Mouse (Mus musculus) neutrophil, adult 5-6 weeks (primary cell): Measurements from ENCODE around the gene Mapkapk2. TPM values are rescaled to one million over a fixed set of nuclear protein-coding genes. Genes with fewer than 3 reads are reported as not detected.

ENCODE experiments used
- total RNA-seq: library from RNA; stranded (forward); fragments of 200-1000 nt; gene quantifications from 2 replicates; pipeline ENCODE4 v1.2.3, GENCODE M21; 2017

The Mapkapk2 gene
- total RNA-seq, 1 experiment from 2014 or later: 103 TPM

Other genes starting within 250 kb of the Mapkapk2 start
- 429 and 440 TPM in 2 replicates for gene Fcmr, start 232.2 kb downstream of the Mapkapk2 start, total RNA-seq
- gene Il24, start 210.4 kb downstream of the Mapkapk2 start, total RNA-seq: not detected in 2 replicates
- 0.74 TPM in 1 of 2 replicates, not detected in the other for gene Il20, start 186.4 kb downstream of the Mapkapk2 start, total RNA-seq
- gene Il19, start 157.7 kb downstream of the Mapkapk2 start, total RNA-seq: not detected in 2 replicates
- not detected in 2 replicates for gene Il10, start 78.0 kb downstream of the Mapkapk2 start, total RNA-seq
- 1.2 and 1.7 TPM in 2 replicates for gene Dyrk3, start 40.5 kb upstream of the Mapkapk2 start, total RNA-seq
- 18.4 and 19.5 TPM in 2 replicates for gene Eif2d, start 55.4 kb upstream of the Mapkapk2 start, total RNA-seq
- gene Rassf5, start 147.4 kb upstream of the Mapkapk2 start, total RNA-seq: 193 and 204 TPM in 2 replicates
- 28.6 and 38.6 TPM in 2 replicates for gene Ikbke, start 181.8 kb upstream of the Mapkapk2 start, total RNA-seq